Mouse (Mus musculus) G1E (cell line): ENCODE measurements around the gene Galnt18. TPM values are rescaled to one million over a fixed set of nuclear protein-coding genes. Genes with fewer than 3 reads are reported as not detected.

Experiments
- ATAC-seq: 2 replicates; pipeline ENCODE4 v1.8.0; 2016; ENCODE audit warnings: mild to moderate bottlenecking; ENCODE audit not compliant: insufficient number of reproducible peaks, poor library complexity, low FRiP score, severe bottlenecking; ENCODE audit errors: extremely low read depth
- DNase-seq: peaks from one replicate; pipeline ENCODE4 v3.0.0; 2012; ENCODE audit warnings: low spot score
- H3K27me3 ChIP-seq: 2 replicates; pipeline ENCODE4 v1.6.1; 2012; ENCODE audit warnings: mild to moderate bottlenecking, low read length, inconsistent platforms; ENCODE audit not compliant: insufficient read depth
- H3K36me3 ChIP-seq: replicated peaks from 2 replicates; pipeline ENCODE3; 2012; ENCODE audit warnings: mild to moderate bottlenecking, inconsistent platforms
- H3K4me1 ChIP-seq: 2 replicates; pipeline ENCODE4 v1.6.1; 2012; ENCODE audit warnings: low read depth, low read length, inconsistent platforms, mixed read lengths; ENCODE audit not compliant: insufficient read depth
- H3K4me3 ChIP-seq: 2 replicates; pipeline ENCODE4 v1.5.1; 2012; ENCODE audit warnings: low read depth, mild to moderate bottlenecking, inconsistent platforms, low read length, moderate library complexity, mixed read lengths
- H3K9me3 ChIP-seq: replicated peaks from 2 replicates; pipeline ENCODE4 v1.6.1; 2012; ENCODE audit warnings: inconsistent platforms
- CTCF ChIP-seq: IDR thresholded peaks from 2 replicates; pipeline ENCODE4 v1.5.1; 2012; ENCODE audit warnings: low read depth, low read length, inconsistent platforms, mixed read lengths
- GATA1 ChIP-seq: IDR thresholded peaks from 2 replicates; pipeline ENCODE4 v1.6.1; 2012; ENCODE audit warnings: borderline replicate concordance, low read length, inconsistent platforms, mixed read lengths
- GATA2 ChIP-seq: IDR thresholded peaks from 2 replicates; pipeline ENCODE4 v1.6.1; 2012; ENCODE audit warnings: low read depth, low read length, inconsistent platforms, borderline replicate concordance
- POLR2AphosphoS5 ChIP-seq: IDR thresholded peaks from 2 replicates; pipeline ENCODE4 v1.6.1; 2012; ENCODE audit warnings: low read depth, low read length, inconsistent platforms; ENCODE audit not compliant: insufficient replicate concordance
- TAL1 ChIP-seq: conservative IDR thresholded peaks from 2 replicates; pipeline ENCODE4 v1.6.1; 2012; ENCODE audit warnings: low read depth, low read length, inconsistent platforms, mixed read lengths
- polyA plus RNA-seq: library from polyadenylated mRNA; stranded (reverse); fragments of >175 nt; gene quantifications from 2 replicates; pipeline ENCODE4 v1.2.3, GENCODE M21; 2012
- total RNA-seq, 2 experiments: library from RNA; stranded (forward) in 1 of 2; stranded (reverse) in 1 of 2; fragments of 200-1000 nt in 1 of 2; fragments of >200 nt in 1 of 2; fragmentation: Nextera tagmentation in 1 of 2; gene quantifications; 2 replicates each; pipeline ENCODE4 v1.2.3; 2014 to 2017

Gene Galnt18
- total and polyA plus RNA-seq, 3 experiments, result not detected

DNA sequence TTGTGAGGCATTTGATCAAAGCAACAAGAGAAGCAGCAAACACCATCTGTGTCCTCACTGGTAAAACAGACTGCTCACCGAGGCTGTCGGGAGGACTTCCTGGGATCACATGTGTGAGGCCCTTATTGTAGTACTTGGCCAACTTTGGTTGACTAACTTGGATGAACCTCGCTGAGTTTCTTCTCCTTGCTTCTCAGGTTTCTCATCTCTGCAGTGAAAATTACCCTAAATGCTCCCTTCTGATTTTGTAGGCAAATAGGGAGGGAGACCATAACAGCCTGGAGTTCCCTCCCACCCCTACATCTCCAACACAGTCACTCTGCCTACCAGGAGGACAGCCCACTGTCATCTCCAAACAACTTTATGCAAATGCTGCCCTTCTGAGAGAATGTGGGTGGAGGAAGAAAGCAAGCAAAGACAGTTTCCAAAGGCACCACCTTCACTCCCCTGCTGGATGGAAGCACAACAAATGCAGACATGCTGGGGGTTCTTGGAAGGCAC lies 31.2 kb downstream of the Galnt18 start:
- H3K36me3 ChIP-seq, result no peaks in the 10 kb centered on the region
- no peak for ATAC-seq
- no peak overlapping the region for H3K4me3 ChIP-seq
- no peaks in the 10 kb centered on the region for H3K4me1 ChIP-seq
- H3K27me3 ChIP-seq, result 0 out of 2 replicates have a peak, but pooled peaks cover 2% of the 10 kb centered on the region
- no peak for TF ChIP-seq GATA1
- TF ChIP-seq GATA2, result no peak
- no peak for TF ChIP-seq TAL1
- no peak for TF ChIP-seq CTCF
- TF ChIP-seq POLR2AphosphoS5, result no peak
- peaks cover 13% of the 10 kb centered on the region for H3K9me3 ChIP-seq
- no peak for DNase-seq

DNA sequence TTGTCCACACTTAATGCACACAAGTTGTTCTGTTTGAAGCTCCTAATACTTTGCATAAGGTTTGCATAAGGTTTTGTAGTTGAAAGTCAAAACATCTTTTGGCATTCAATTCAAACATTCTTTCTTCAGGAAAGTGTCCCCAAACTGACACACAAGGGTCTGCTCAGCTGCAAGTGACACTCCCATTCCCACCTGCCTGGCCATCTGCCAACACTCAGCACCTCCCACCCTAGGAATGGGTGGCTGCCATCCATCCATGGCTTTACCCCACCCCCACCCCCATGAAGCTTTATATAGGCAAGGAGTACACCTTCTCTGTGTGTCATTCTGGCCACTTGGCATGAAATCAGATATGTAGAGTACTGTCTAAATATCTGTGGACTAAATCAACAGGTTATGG lies 35.0 kb downstream of the Galnt18 start:
- Histone ChIP-seq H3K36me3 (no peaks in the 10 kb centered on the region), H3K27me3 (0 out of 2 replicates have a peak, but pooled peaks cover 2% of the 10 kb centered on the region), H3K4me1 (no peaks in the 10 kb centered on the region), H3K4me3 (no peak overlapping the region), H3K9me3 (peaks cover 17% of the 10 kb centered on the region)
- TF ChIP-seq GATA1 (no peak), CTCF (no peak), TAL1 (no peak), GATA2 (no peak), POLR2AphosphoS5 (no peak)
- no peak for ATAC-seq
- no peak for DNase-seq

DNA sequence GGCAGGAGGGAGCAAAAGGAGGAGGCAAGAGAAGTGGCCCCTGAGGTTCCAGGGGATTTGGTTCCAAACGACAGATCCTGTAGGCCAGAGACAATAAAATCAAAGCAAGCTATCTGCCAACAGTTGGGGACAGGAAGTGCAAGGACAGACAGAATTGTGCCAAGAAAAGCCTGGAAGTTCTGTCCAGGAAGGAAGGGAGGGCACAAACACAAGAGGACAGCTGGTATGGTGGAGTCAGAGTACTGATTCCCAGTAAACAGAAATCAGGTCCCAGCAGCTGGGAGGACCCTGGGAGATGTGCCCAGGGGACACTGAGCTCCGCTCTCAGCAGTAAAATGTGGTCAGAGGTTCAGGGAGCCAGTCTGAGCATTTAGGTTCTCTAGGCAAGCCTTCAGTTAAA lies 38.2 kb downstream of the Galnt18 start:
- Histone ChIP-seq H3K36me3 (no peaks in the 10 kb centered on the region), H3K4me1 (no peaks in the 10 kb centered on the region), H3K27me3 (no peaks in the 10 kb centered on the region), H3K4me3 (no peak overlapping the region), H3K9me3 (peaks cover 18% of the 10 kb centered on the region)
- TF ChIP-seq POLR2AphosphoS5 (no peak), GATA2 (no peak), TAL1 (no peak), CTCF (no peak), GATA1 (no peak)
- ATAC-seq, result no peak
- no peak for DNase-seq

GRCm38 (mm10) chr7:111740091-111740490 lies 39.7 kb downstream of the Galnt18 start:
- Histone ChIP-seq H3K27me3 (no peaks in the 10 kb centered on the region), H3K4me1 (no peaks in the 10 kb centered on the region), H3K9me3 (peaks cover 17% of the 10 kb centered on the region), H3K4me3 (no peak overlapping the region), H3K36me3 (no peaks in the 10 kb centered on the region)
- DNase-seq, result no peak
- ATAC-seq, result no peak
- no peak for TF ChIP-seq CTCF
- TF ChIP-seq POLR2AphosphoS5, result no peak
- no peak for TF ChIP-seq GATA1
- TF ChIP-seq GATA2, result no peak
- no peak for TF ChIP-seq TAL1

GRCm38 (mm10) chr7:111739371-111739765 lies 40.4 kb downstream of the Galnt18 start:
- no peak for ATAC-seq
- no peak overlapping the region for H3K4me3 ChIP-seq
- no peaks in the 10 kb centered on the region for H3K36me3 ChIP-seq
- H3K9me3 ChIP-seq, result peaks cover 17% of the 10 kb centered on the region
- no peaks in the 10 kb centered on the region for H3K27me3 ChIP-seq
- TF ChIP-seq POLR2AphosphoS5 (no peak), CTCF (no peak), GATA2 (no peak), GATA1 (no peak), TAL1 (no peak)
- no peak for DNase-seq
- H3K4me1 ChIP-seq, result no peaks in the 10 kb centered on the region

DNA sequence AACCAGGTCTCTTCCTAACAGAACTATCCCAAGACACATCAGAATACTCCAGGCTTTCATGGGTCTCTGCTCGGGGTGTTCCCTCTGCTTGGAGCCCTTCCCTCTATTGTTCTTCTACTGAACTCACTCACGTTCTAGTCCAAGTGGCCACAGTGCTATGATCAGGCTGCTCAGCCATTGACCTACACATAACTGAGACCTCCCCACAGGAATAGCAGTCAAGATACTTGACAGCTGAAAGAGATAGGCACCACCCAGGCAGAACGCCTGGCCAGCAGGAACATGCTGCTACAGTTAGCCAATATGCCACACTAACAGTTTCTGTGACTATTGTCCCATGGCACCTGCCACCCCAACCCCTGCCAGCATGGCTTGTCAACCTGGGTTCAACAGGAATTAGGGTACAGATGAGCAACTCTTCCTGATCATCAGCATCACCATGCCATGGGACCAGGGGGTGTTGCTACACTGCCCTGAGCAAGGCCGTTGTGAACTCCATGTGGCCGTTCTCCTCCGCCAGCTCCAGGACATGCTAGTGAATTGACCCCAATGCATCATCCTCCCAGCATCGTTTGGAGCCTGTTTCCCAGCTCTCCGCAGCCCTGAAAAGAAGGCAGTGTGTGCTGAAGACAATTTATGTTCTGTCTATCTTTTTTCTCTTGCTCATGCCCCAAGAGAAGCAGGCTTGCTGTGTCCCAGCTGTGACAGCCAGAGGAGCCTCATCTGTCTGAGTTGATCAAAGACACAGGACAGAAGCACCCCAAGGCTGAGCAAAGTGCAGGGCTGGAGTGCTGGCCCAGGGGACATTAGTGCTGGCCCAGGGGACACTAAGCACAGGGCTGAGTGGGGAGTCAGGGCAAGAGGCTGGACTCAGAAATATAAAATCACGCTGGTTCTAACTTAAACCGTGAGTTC lies 41.1 kb downstream of the Galnt18 start:
- no peak overlapping the region for H3K4me3 ChIP-seq
- ATAC-seq, result no peak
- DNase-seq, result no peak
- TF ChIP-seq CTCF, result no peak
- no peak for TF ChIP-seq TAL1
- TF ChIP-seq POLR2AphosphoS5, result no peak
- no peak for TF ChIP-seq GATA1
- TF ChIP-seq GATA2, result no peak
- peaks cover 17% of the 10 kb centered on the region for H3K9me3 ChIP-seq
- H3K4me1 ChIP-seq, result no peaks in the 10 kb centered on the region
- H3K36me3 ChIP-seq, result no peaks in the 10 kb centered on the region
- H3K27me3 ChIP-seq, result no peaks in the 10 kb centered on the region

DNA sequence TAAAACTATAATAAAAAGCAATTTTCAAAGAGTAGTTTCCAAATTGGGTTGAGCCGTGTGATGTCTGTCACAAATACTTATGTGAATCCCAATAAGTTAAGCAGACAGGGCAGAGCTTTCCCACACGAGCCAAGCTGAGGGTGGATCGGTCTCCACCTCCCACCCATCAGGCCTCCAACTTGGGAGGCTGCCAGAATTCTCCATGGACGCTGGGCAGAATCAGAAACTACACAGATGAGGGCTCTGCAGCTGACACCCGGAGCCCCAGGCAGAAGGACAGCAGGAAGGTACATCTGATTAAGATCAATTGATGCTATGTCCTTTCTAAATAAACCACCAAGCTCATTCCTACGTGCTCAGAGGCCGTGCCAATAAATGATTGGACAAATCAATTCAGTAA lies 42.4 kb downstream of the Galnt18 start:
- ATAC-seq, result no peak

More for the DNA sequence above, 42.4 kb downstream of the Galnt18 start:
- H3K27me3 ChIP-seq, result no peaks in the 10 kb centered on the region
- TF ChIP-seq GATA1, result no peak
- no peak for TF ChIP-seq GATA2
- no peak for TF ChIP-seq TAL1
- no peak for TF ChIP-seq POLR2AphosphoS5
- TF ChIP-seq CTCF, result no peak
- no peaks in the 10 kb centered on the region for H3K4me1 ChIP-seq
- no peaks in the 10 kb centered on the region for H3K36me3 ChIP-seq
- peaks cover 17% of the 10 kb centered on the region for H3K9me3 ChIP-seq
- no peak overlapping the region for H3K4me3 ChIP-seq
- DNase-seq, result no peak
